Mouse (Mus musculus) lung, embryonic 14.5 days (tissue): ENCODE measurements at regions not wholly inside any gene's neighbourhood (a gene's known extent, or its start where the extent isn't known, plus 50 kb on each side); places are given as distances from the start of the nearest gene placed in this dataset.

Source experiments
- ATAC-seq: fragments of 200-750 bp; cut with Nextera tagmentation; 2 replicates; pipeline ENCODE4 v1.8.0; 2017; ENCODE audit warnings: mild to moderate bottlenecking, moderate TSS enrichment, moderate library complexity; ENCODE audit not compliant: insufficient read depth
- DNase-seq: peaks from one replicate; pipeline ENCODE4 v3.0.0-alpha.2; 2015
- H3K27ac ChIP-seq: fragments of 300-500 bp; sonication (generic); 2 replicates; pipeline ENCODE4 v1.5.1; 2014; ENCODE audit warnings: low read depth, mild to moderate bottlenecking, moderate library complexity
- H3K27me3 ChIP-seq: fragments of 300-500 bp; sonication (generic); 2 replicates; pipeline ENCODE4 v1.6.1; 2014; ENCODE audit warnings: low read length, control low read depth; ENCODE audit not compliant: insufficient read depth
- H3K36me3 ChIP-seq: fragments of 300-500 bp; sonication (generic); 2 replicates; pipeline ENCODE4 v1.6.1; 2014; ENCODE audit warnings: control low read depth; ENCODE audit not compliant: insufficient read depth
- H3K4me1 ChIP-seq: fragments of 300-500 bp; sonication (generic); 2 replicates; pipeline ENCODE4 v1.6.1; 2014; ENCODE audit warnings: antibody characterized with exemption, control low read depth; ENCODE audit not compliant: insufficient read depth
- H3K4me2 ChIP-seq: fragments of 300-500 bp; sonication (generic); 2 replicates; pipeline ENCODE4 v1.6.1; 2014; ENCODE audit warnings: mild to moderate bottlenecking
- H3K4me3 ChIP-seq: fragments of 300-500 bp; sonication (generic); 2 replicates; pipeline ENCODE4 v1.5.1; 2014; ENCODE audit warnings: low read depth, low read length
- H3K9ac ChIP-seq: fragments of 300-500 bp; sonication (generic); 2 replicates; pipeline ENCODE4 v1.6.1; 2014
- H3K9me3 ChIP-seq: fragments of 300-500 bp; sonication (generic); 2 replicates; pipeline ENCODE4 v1.6.1; 2016; ENCODE audit warnings: low read depth, low read length, control low read depth
- CTCF ChIP-seq: IDR thresholded peaks from 2 replicates; pipeline ENCODE4 v1.5.1; 2016; ENCODE audit warnings: antibody characterized with exemption, low read depth
- WGBS: fragments of 180-500 bp; shearing (Covaris S2); extraction: QIAGEN DNeasy Blood & Tissue Kit; methylation state at CpG from one replicate; pipeline ENCODE4 v1.1.7; 2014; 5-methylcytosine and 5-hydroxymethylcytosine counted together

DNA sequence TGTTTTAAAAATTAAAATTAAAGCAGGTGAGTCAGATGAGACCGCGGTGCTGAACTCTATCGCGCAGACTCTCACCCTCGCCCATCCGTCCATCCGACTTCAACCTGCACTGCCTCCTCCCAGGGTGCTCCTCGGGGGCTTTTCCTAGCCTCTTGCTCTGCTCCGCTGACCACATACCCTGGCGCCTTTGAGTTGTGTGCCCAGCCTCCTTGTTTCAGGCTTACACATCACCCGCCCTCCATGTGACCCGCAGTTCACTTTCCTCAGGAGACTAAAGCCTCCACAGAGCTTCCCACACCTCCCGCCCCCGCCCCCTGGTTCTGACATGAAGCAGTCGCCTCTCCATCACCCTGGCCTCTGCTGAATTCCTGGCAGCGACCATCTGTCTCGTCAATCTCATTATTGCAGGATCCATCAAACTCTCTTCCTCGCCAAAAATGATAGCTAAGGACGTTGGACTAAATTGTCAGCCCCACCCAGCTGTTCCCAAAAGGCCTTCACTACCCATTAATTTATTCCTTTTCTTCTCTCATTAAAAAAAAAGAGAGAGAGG is 482.9 kb downstream of the Zfp536 start:
- H3K9ac ChIP-seq = no peak overlapping the region

DNA sequence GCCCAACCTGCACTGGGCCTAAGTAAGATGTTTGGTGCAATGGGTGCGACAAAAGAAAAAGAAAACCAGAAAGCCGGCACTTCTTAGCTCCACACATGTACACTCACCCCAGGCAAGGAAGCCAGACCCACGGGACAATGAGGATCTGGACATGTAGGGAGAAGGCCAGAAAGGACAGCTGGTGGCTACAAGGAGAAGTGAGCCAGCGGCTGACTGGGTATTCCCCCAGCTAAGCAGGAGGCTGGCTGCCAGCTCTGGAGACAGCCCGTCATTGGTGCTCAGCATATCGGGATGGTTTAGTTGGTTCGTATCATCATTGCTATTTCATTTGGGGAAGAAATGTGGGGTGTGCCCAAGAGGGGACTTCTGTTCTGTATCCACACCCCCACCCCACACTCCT is 481.7 kb downstream of the Zfp536 start:
- 69% methylated on average over 7 of the region's 7 CpGs for WGBS
- H3K9me3 ChIP-seq = no peaks in the 10 kb centered on the region
- H3K9ac ChIP-seq = no peak overlapping the region
- DNase-seq (peak; percentile 36), ATAC-seq (no peak)
- H3K27me3 ChIP-seq = no peaks in the 10 kb centered on the region
- H3K36me3 ChIP-seq = no peaks in the 10 kb centered on the region
- no peak overlapping the region for H3K4me3 ChIP-seq
- no peak overlapping the region for H3K27ac ChIP-seq
- no peak for TF ChIP-seq CTCF
- 0 out of 2 replicates have a peak, but pooled peaks cover 2% of the 10 kb centered on the region for H3K4me1 ChIP-seq
- no peak overlapping the region for H3K4me2 ChIP-seq

More for the DNA sequence above, 482.9 kb downstream of the Zfp536 start:
- Histone ChIP-seq H3K27me3 (no peaks in the 10 kb centered on the region), H3K36me3 (no peaks in the 10 kb centered on the region), H3K4me3 (no peak overlapping the region), H3K9me3 (no peaks in the 10 kb centered on the region), H3K4me1 (0 out of 2 replicates have a peak, but pooled peaks cover 2% of the 10 kb centered on the region), H3K27ac (no peak overlapping the region), H3K4me2 (peak overlapping the region; percentile 7; the same call in 1 of the 2 replicates)
- DNase-seq = no peak
- whole genome bisulfite sequencing = 18% methylated on average over 19 of the region's 19 CpGs
- peak; percentile 41; the same call in 1 of the 2 replicates for ATAC-seq
- TF ChIP-seq CTCF = no peak

GRCm38 (mm10) chr7:37292554-37292953 is 480.9 kb downstream of the Zfp536 start:
- Histone ChIP-seq H3K36me3 (no peaks in the 10 kb centered on the region), H3K4me2 (no peak overlapping the region), H3K4me3 (no peak overlapping the region), H3K9ac (no peak overlapping the region), H3K27ac (no peak overlapping the region), H3K9me3 (no peaks in the 10 kb centered on the region), H3K4me1 (0 out of 2 replicates have a peak, but pooled peaks cover 2% of the 10 kb centered on the region), H3K27me3 (no peaks in the 10 kb centered on the region)
- ATAC-seq = no peak
- WGBS = 58% methylated on average over 9 of the region's 9 CpGs
- TF ChIP-seq CTCF = no peak
- DNase-seq = no peak

- no peak overlapping the region for H3K27ac ChIP-seq
- no peaks in the 10 kb centered on the region for H3K9me3 ChIP-seq
- H3K4me2 ChIP-seq = no peak overlapping the region
- H3K36me3 ChIP-seq = no peaks in the 10 kb centered on the region
- no peak overlapping the region for H3K9ac ChIP-seq
- ATAC-seq (no peak), DNase-seq (peak; percentile 50)
- 18% methylated on average over 3 of the region's 3 CpGs for WGBS
- no peak overlapping the region for H3K4me3 ChIP-seq
- H3K27me3 ChIP-seq = no peaks in the 10 kb centered on the region
- peak; percentile 41; the same call in 1 of the 2 replicates for TF ChIP-seq CTCF
- H3K4me1 ChIP-seq = no peaks in the 10 kb centered on the region
Measured at GRCm38 (mm10) chr7:37298888-37299287, 474.6 kb downstream of the Zfp536 start.

GRCm38 (mm10) chr7:37305463-37305862 is 468.0 kb downstream of the Zfp536 start:
- no peaks in the 10 kb centered on the region for H3K27me3 ChIP-seq
- no peak overlapping the region for H3K27ac ChIP-seq
- no peaks in the 10 kb centered on the region for H3K4me1 ChIP-seq
- WGBS = 70% methylated on average over 9 of the region's 9 CpGs
- no peak overlapping the region for H3K4me3 ChIP-seq
- TF ChIP-seq CTCF = no peak
- no peak overlapping the region for H3K9ac ChIP-seq
- H3K9me3 ChIP-seq = no peaks in the 10 kb centered on the region
- DNase-seq (no peak), ATAC-seq (no peak)
- H3K4me2 ChIP-seq = no peak overlapping the region
- no peaks in the 10 kb centered on the region for H3K36me3 ChIP-seq

- ATAC-seq (no peak), DNase-seq (no peak)
- no peak overlapping the region for H3K4me3 ChIP-seq
- H3K4me2 ChIP-seq = no peak overlapping the region
- H3K36me3 ChIP-seq = no peaks in the 10 kb centered on the region
- WGBS = 81% methylated on average over 4 of the region's 4 CpGs
- no peaks in the 10 kb centered on the region for H3K27me3 ChIP-seq
- no peaks in the 10 kb centered on the region for H3K4me1 ChIP-seq
- no peaks in the 10 kb centered on the region for H3K9me3 ChIP-seq
- H3K27ac ChIP-seq = no peak overlapping the region
- no peak for TF ChIP-seq CTCF
- H3K9ac ChIP-seq = no peak overlapping the region
Measured at GRCm38 (mm10) chr7:37307191-37307590, 466.2 kb downstream of the Zfp536 start.

DNA sequence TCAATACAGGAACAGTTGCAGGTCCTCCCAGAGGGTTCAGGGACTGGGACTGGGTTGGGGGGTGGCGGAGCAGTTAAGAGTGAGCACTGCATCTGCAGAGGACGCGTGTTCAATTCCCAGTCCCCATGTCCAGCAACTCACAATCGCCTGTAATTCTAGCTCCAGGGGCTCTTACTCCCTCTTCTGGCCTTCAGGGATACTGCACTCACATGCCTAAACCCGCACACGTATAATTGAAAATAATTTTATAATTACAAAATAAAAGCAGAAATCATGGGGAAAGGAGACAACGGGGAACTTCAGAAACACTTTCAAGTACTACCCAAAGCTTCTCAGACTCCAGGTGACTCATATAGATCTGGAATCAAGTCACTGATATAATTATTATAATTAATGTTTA is 448.8 kb downstream of the Zfp536 start:
- TF ChIP-seq CTCF = no peak
- Histone ChIP-seq H3K9me3 (no peaks in the 10 kb centered on the region), H3K27ac (no peak overlapping the region), H3K4me1 (no peaks in the 10 kb centered on the region), H3K4me3 (no peak overlapping the region), H3K27me3 (no peaks in the 10 kb centered on the region), H3K9ac (no peak overlapping the region), H3K36me3 (no peaks in the 10 kb centered on the region), H3K4me2 (no peak overlapping the region)
- WGBS = 87% methylated on average over 7 of the region's 7 CpGs
- DNase-seq (no peak), ATAC-seq (no peak)
